In genomic region chr14:27022876-27023275, GRCm38 (mm10) we compare ENCODE assay signal across 9 mouse cellular contexts. TPM values are rescaled to one million over a fixed set of nuclear protein-coding genes. Genes with fewer than 3 reads are reported as not detected.
DNase-seq lines count a peak whose midpoint lies in the region; ATAC-seq lines count a peak whose summit lies in the region.
"Had no signal": no experiment of that assay in that cellular context is flagged by ENCODE, and none has a peak within 500 bp of the region (broad histone marks: within the 10 kb centered on the region; RNA-seq: fewer than 3 reads in every experiment).

No protein-coding gene starts in this region.

- no peaks in the 10 kb centered on the region for H3K27me3 ChIP-seq in forebrain, embryonic 10.5 days (ENCODE audit: poor library complexity, severe bottlenecking)
- H3K27me3 ChIP-seq in forebrain, embryonic 13.5 days, result no peaks in the 10 kb centered on the region
- H3K27me3 ChIP-seq: limb, embryonic 15.5 days had no signal

- peak; percentile 67 for DNase-seq in forebrain, embryonic 10.5 days (ENCODE audit: extremely low spot score, low spot score)
- peak; percentile 47 to 49 for DNase-seq in lung, adult 18-20 months
- DNase-seq in lung, postnatal 25 days (ENCODE audit: low spot score), result no peak
- DNase-seq in adrenal gland, adult 8-10 months, result peak; percentile 45
- peak; percentile 76 for DNase-seq in mesoderm, embryonic 11.5 days (ENCODE audit: low read depth, low spot score)
- peak; percentile 73 for DNase-seq in thymus, postnatal 25 days

- H3K4me1 ChIP-seq in forebrain, embryonic 10.5 days, result peaks cover 8% of the 10 kb centered on the region
- H3K4me1 ChIP-seq in forebrain, embryonic 13.5 days, result no peaks in the 10 kb centered on the region
- H3K4me1 ChIP-seq: limb, embryonic 15.5 days had no signal

- H3K4me3 ChIP-seq in forebrain, embryonic 10.5 days, result no peak overlapping the region
- H3K4me3 ChIP-seq in forebrain, embryonic 13.5 days, result no peak overlapping the region
- H3K4me3 ChIP-seq: limb, embryonic 15.5 days had no signal

- WGBS in forebrain, embryonic 10.5 days, result 47% methylated on average over 11 of the region's 11 CpGs
- 45% methylated on average over 11 of the region's 11 CpGs for WGBS in forebrain, embryonic 13.5 days

- H3K27ac ChIP-seq in forebrain, embryonic 10.5 days, result no peak overlapping the region
- H3K27ac ChIP-seq in forebrain, embryonic 13.5 days, result no peak overlapping the region
- H3K27ac ChIP-seq: limb, embryonic 15.5 days had no signal

- no peak overlapping the region for H3K9ac ChIP-seq in forebrain, embryonic 13.5 days
- H3K9ac ChIP-seq: limb, embryonic 15.5 days had no signal

- no peak for ATAC-seq in forebrain, embryonic 13.5 days
- peak; percentile 76 for ATAC-seq in granulocyte monocyte progenitor cell, adult 5-6 weeks (replicated peaks; ENCODE audit: poor library complexity, severe bottlenecking)

- H3K9me3 ChIP-seq in forebrain, embryonic 10.5 days, result no peaks in the 10 kb centered on the region
- H3K9me3 ChIP-seq in forebrain, embryonic 13.5 days (replicated peaks), result no peaks in the 10 kb centered on the region
- H3K9me3 ChIP-seq: limb, embryonic 15.5 days had no signal

- H3K36me3 ChIP-seq in forebrain, embryonic 10.5 days (replicated peaks), result no peaks in the 10 kb centered on the region
- H3K36me3 ChIP-seq in forebrain, embryonic 13.5 days (ENCODE audit: poor library complexity, severe bottlenecking), result no peaks in the 10 kb centered on the region
- H3K36me3 ChIP-seq: limb, embryonic 15.5 days had no signal

- no peak overlapping the region for H3K4me2 ChIP-seq in forebrain, embryonic 13.5 days
- H3K4me2 ChIP-seq: limb, embryonic 15.5 days had no signal

RNA-seq across cellular contexts. Expression of gene Il17rd, which starts 15.9 kb away (rescaled TPM):
- polyA plus RNA-seq in forebrain, embryonic 10.5 days (2016; fragmentation: Nextera tagmentation; extraction: Ambion mirVana), result 7.4 and 9.6 TPM in 2 replicates
- polyA plus RNA-seq in forebrain, embryonic 13.5 days (2015; fragmentation: Nextera tagmentation; extraction: Ambion mirVana), result 1.9 and 2.3 TPM in 2 replicates
- total RNA-seq in adrenal gland, adult 8-10 months (2022), result 1 to 10 TPM; 3.6 to 6.4 (median 5.1) TPM
- not detected in 2 replicates for total RNA-seq in granulocyte monocyte progenitor cell, adult 5-6 weeks (2014; fragmentation: Nextera tagmentation)
- not detected in 2 replicates for total RNA-seq in granulocyte monocyte progenitor cell, adult 5-6 weeks (2017)

RNA-seq across cellular contexts. Expression of gene Hesx1, which starts 28.7 kb away (rescaled TPM):
- polyA plus RNA-seq in forebrain, embryonic 10.5 days (2016; fragmentation: Nextera tagmentation; extraction: Ambion mirVana), result 0.80 and 1.3 TPM in 2 replicates
- polyA plus RNA-seq in forebrain, embryonic 13.5 days (2015; fragmentation: Nextera tagmentation; extraction: Ambion mirVana), result not detected in 2 replicates
- total RNA-seq in adrenal gland, adult 8-10 months (2022), result under 1 TPM in 2 of 4 experiments, not detected in 2; 0.35 to 0.49 TPM
- 2.3 TPM in 1 of 2 replicates, not detected in the other for total RNA-seq in granulocyte monocyte progenitor cell, adult 5-6 weeks (2014; fragmentation: Nextera tagmentation)
- total RNA-seq in granulocyte monocyte progenitor cell, adult 5-6 weeks (2017), result 1.9 and 2.4 TPM in 2 replicates
- polyA plus RNA-seq: limb, embryonic 15.5 days had no signal

RNA-seq across cellular contexts. Expression of gene Appl1, which starts 51.8 kb away (rescaled TPM):
- polyA plus RNA-seq in forebrain, embryonic 10.5 days (2016; fragmentation: Nextera tagmentation; extraction: Ambion mirVana), result 31.1 and 33.8 TPM in 2 replicates
- 62.0 and 70.0 TPM in 2 replicates for polyA plus RNA-seq in forebrain, embryonic 13.5 days (2015; fragmentation: Nextera tagmentation; extraction: Ambion mirVana)
- total RNA-seq in adrenal gland, adult 8-10 months (2022), result 10 to 100 TPM; 28.7 to 94.6 (median 58.6) TPM
- total RNA-seq in granulocyte monocyte progenitor cell, adult 5-6 weeks (2014; fragmentation: Nextera tagmentation), result 26.0 and 30.7 TPM in 2 replicates
- 24.1 and 37.1 TPM in 2 replicates for total RNA-seq in granulocyte monocyte progenitor cell, adult 5-6 weeks (2017)

Comparison
In these comparisons a context has a peak if more than half of its experiments do, and no peak if none do; other contexts are left out.
1. RNA of gene Il17rd, which starts 15.9 kb away (total RNA-seq): 3.6 to 6.4 TPM in adrenal gland, adult 8-10 months; not detected in granulocyte monocyte progenitor cell, adult 5-6 weeks; every median in the first group is over 4 times any median in the second.